Mouse (Mus musculus) megakaryocyte progenitor cell, adult 5-6 weeks (primary cell): ENCODE measurements around the gene Cox18. TPM values are rescaled to one million over a fixed set of nuclear protein-coding genes. Genes with fewer than 3 reads are reported as not detected.
"Not testable (repeated sequence)": the region's sequence is repeated elsewhere in the genome, so short reads cannot be mapped to it uniquely, and the experiment has no call there.

Source experiments
- ATAC-seq: replicated peaks from 2 replicates; pipeline ENCODE4 v1.8.0; 2016; ENCODE audit warnings: mild to moderate bottlenecking, moderate TSS enrichment, inconsistent platforms; ENCODE audit not compliant: poor library complexity
- total RNA-seq, 2 experiments: library from RNA; stranded (forward) in 1 of 2; stranded (reverse) in 1 of 2; fragments of 157-497, 149-512 nt in 1 of 2; fragments of 200-1000 nt in 1 of 2; gene quantifications; 2 replicates each; pipeline versions ENCODE4 v1.2.3 to v1.2.4; 2015 to 2017

The Cox18 gene
- total RNA-seq (2015) = 43.3 and 45.0 TPM in 2 replicates
- total RNA-seq (2017) = 11.2 and 14.5 TPM in 2 replicates

- peak; percentile 94 for ATAC-seq
Observed at GRCm38 (mm10) chr5:90223534-90224381, at the start of gene Cox18. Gene Cox18 (minus strand): TSS chr5:90224001.

- not testable (repeated sequence) for ATAC-seq
Observed at GRCm38 (mm10) chr5:90262230-90262629, 38.4 kb upstream of the Cox18 start.

- ATAC-seq = no peak
Observed at GRCm38 (mm10) chr5:90257023-90257422, 33.2 kb upstream of the Cox18 start.

- ATAC-seq = no peak
Observed at GRCm38 (mm10) chr5:90247503-90247902, 23.7 kb upstream of the Cox18 start.

- ATAC-seq = no peak
Observed at GRCm38 (mm10) chr5:90246987-90247386, 23.2 kb upstream of the Cox18 start.

GRCm38 (mm10) chr5:90246567-90246966, 22.8 kb upstream of the Cox18 start:
- ATAC-seq = peak; percentile 64; the same call in 1 of the 2 replicates

- no peak for ATAC-seq
Observed at GRCm38 (mm10) chr5:90245416-90245815, 21.6 kb upstream of the Cox18 start.

- ATAC-seq = no peak
Observed at GRCm38 (mm10) chr5:90235217-90235616, 11.4 kb upstream of the Cox18 start.

- ATAC-seq = no peak
Observed at GRCm38 (mm10) chr5:90233305-90233704, 9.5 kb upstream of the Cox18 start.

- no peak for ATAC-seq
Observed at GRCm38 (mm10) chr5:90229760-90230159, 6.0 kb upstream of the Cox18 start.

- no peak for ATAC-seq
Observed at GRCm38 (mm10) chr5:90226696-90227095, 2.9 kb upstream of the Cox18 start.

GRCm38 (mm10) chr5:90224730-90225129, 929 bp upstream of the Cox18 start:
- ATAC-seq = no peak

GRCm38 (mm10) chr5:90222937-90223336, 864 bp downstream of the Cox18 start:
- no peak for ATAC-seq

- ATAC-seq = no peak
Observed at GRCm38 (mm10) chr5:90217791-90218190, 6.0 kb downstream of the Cox18 start.

- no peak for ATAC-seq
Observed at GRCm38 (mm10) chr5:90217226-90217625, 6.6 kb downstream of the Cox18 start.

GRCm38 (mm10) chr5:90213356-90213755, 10.4 kb downstream of the Cox18 start:
- no peak for ATAC-seq

- ATAC-seq = peak; percentile 87
Observed at GRCm38 (mm10) chr5:90203168-90203567, 20.6 kb downstream of the Cox18 start.

- ATAC-seq = no peak; the same call in 1 of the 2 replicates
Observed at GRCm38 (mm10) chr5:90202447-90203117, 21.2 kb downstream of the Cox18 start.

- ATAC-seq = no peak
Observed at GRCm38 (mm10) chr5:90199922-90200632, 23.7 kb downstream of the Cox18 start.

GRCm38 (mm10) chr5:90194831-90195230, 29.0 kb downstream of the Cox18 start:
- ATAC-seq = peak; percentile 98

- ATAC-seq = no peak
Observed at GRCm38 (mm10) chr5:90182782-90183181, 41.0 kb downstream of the Cox18 start.
